Mouse (Mus musculus): ENCODE results near the gene E2f2.

DNA sequence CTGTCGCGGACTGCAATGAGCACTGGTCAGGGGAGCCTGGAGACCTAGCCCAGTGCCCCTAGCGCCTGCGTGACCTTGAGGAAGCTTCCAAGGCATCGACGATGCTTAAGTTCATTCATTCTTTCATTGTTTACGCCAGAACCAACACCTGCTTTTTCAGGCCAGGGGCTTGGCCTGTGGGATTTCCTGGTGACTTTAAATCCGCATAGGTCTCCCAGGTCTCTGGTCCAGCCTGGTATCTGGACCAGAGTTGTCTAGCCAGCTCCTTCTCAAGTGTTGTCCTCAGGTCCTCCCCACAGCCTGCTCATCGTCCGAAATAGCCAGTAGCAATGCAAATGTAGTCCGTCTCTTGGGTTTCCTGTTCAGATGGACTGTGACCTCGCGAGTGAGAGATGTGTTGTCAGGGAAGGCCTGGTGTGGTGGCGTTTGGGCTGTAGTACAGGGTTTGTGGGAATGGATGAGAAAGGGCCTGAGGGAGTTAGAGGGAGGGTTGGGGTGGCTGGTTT, 1.1 kb downstream of the E2f2 start:
- TF ChIP-seq CTCF (IDR thresholded peaks at IDR 0.05; ENCODE audit: low read depth, low read length) = no peak
- TF ChIP-seq POLR2AphosphoS5 (IDR thresholded peaks at IDR 0.05; ENCODE audit: insufficient replicate concordance, low read depth, low read length) = no peak
- no peak for TF ChIP-seq GATA1 (IDR thresholded peaks at IDR 0.05; ENCODE audit: borderline replicate concordance, low read length)
- TF ChIP-seq TAL1 (conservative IDR thresholded peaks at IDR 0.05; ENCODE audit: low read depth, low read length) = no peak
- TF ChIP-seq GATA2 (IDR thresholded peaks at IDR 0.05; ENCODE audit: borderline replicate concordance, low read depth, low read length) = no peak

Data from G1E (cell line).